Comparison of ENCODE assay signal across 16 mouse cellular contexts in genomic region chr1:153235576-153235975, GRCm38 (mm10). TPM values are rescaled to one million over a fixed set of nuclear protein-coding genes. Genes with fewer than 3 reads are reported as not detected.
DNase-seq lines count a peak whose midpoint lies in the region; ATAC-seq and TF ChIP-seq lines count a peak whose summit lies in the region.
"Had no signal": no experiment of that assay in that cellular context is flagged by ENCODE, and none has a peak within 500 bp of the region (broad histone marks: within the 10 kb centered on the region; RNA-seq: fewer than 3 reads in every experiment).

No protein-coding gene starts in this region.

- peaks cover 41% of the 10 kb centered on the region for H3K36me3 ChIP-seq in forebrain, embryonic 14.5 days (ENCODE audit: control insufficient read depth, insufficient read depth, low read length)
- peaks cover 74% of the 10 kb centered on the region for H3K36me3 ChIP-seq in forebrain, embryonic 10.5 days (replicated peaks)
- H3K36me3 ChIP-seq in kidney, adult 2 months (ENCODE audit: control insufficient read depth, insufficient read depth, low read length) = peaks cover 2% of the 10 kb centered on the region; the same call in 1 of the 2 replicates
- H3K36me3 ChIP-seq in kidney, embryonic 14.5 days (ENCODE audit: control insufficient read depth, insufficient read depth, low read length) = peaks cover 77% of the 10 kb centered on the region
- peaks cover 33% of the 10 kb centered on the region for H3K36me3 ChIP-seq in lung, postnatal 0 days (ENCODE audit: insufficient read depth, low read length)
- peaks cover 30% of the 10 kb centered on the region for H3K36me3 ChIP-seq in stomach, postnatal 0 days (ENCODE audit: control insufficient read depth, insufficient read depth, low read length)

- H3K27ac ChIP-seq in forebrain, embryonic 14.5 days (ENCODE audit: low read depth, low read length) = no peak overlapping the region
- no peak overlapping the region for H3K27ac ChIP-seq in forebrain, embryonic 10.5 days
- peak overlapping the region; percentile 61 for H3K27ac ChIP-seq in kidney, adult 2 months (ENCODE audit: insufficient read depth, low read depth, low read length)
- H3K27ac ChIP-seq in kidney, embryonic 14.5 days (ENCODE audit: low read depth, low read length) = no peak overlapping the region
- H3K27ac ChIP-seq in lung, postnatal 0 days (ENCODE audit: low read length) = peak overlapping the region; percentile 21; the same call in 1 of the 2 replicates
- 0 out of 2 replicates have a peak overlapping the region, but pooled peaks have one; percentile 8 for H3K27ac ChIP-seq in stomach, postnatal 0 days (replicated peaks)

- no peak for TF ChIP-seq CTCF in kidney, adult 2 months (conservative IDR thresholded peaks at IDR 0.05; ENCODE audit: insufficient read depth, insufficient read length, low read depth, low read length)
- no peak for TF ChIP-seq CTCF in lung, postnatal 0 days (IDR thresholded peaks at IDR 0.05)
- TF ChIP-seq CTCF in lung, adult 2 months (IDR thresholded peaks at IDR 0.05; ENCODE audit: insufficient read depth, low read length) = no peak
- no peak for TF ChIP-seq CTCF in stomach, postnatal 0 days (IDR thresholded peaks at IDR 0.05; ENCODE audit: low read depth)

- no peaks in the 10 kb centered on the region for H3K9me3 ChIP-seq in forebrain, embryonic 14.5 days (replicated peaks; ENCODE audit: control insufficient read depth, low read length)
- no peaks in the 10 kb centered on the region for H3K9me3 ChIP-seq in forebrain, embryonic 10.5 days
- no peaks in the 10 kb centered on the region for H3K9me3 ChIP-seq in kidney, embryonic 14.5 days (ENCODE audit: control insufficient read depth, low read length)
- H3K9me3 ChIP-seq in lung, postnatal 0 days (ENCODE audit: low read length) = no peaks in the 10 kb centered on the region
- no peaks in the 10 kb centered on the region for H3K9me3 ChIP-seq in stomach, postnatal 0 days (ENCODE audit: control insufficient read depth, low read length)
- H3K9me3 ChIP-seq: megakaryocyte, embryonic 14.5 days had no signal

- ATAC-seq in forebrain, embryonic 14.5 days = no peak
- ATAC-seq in kidney, embryonic 14.5 days (ENCODE audit: low FRiP score, low TSS enrichment) = no peak
- ATAC-seq in lung, postnatal 0 days = peak; percentile 30; the same call in 1 of the 2 replicates
- ATAC-seq in stomach, postnatal 0 days (ENCODE audit: low FRiP score, low TSS enrichment) = no peak
- ATAC-seq: hindbrain, embryonic 16.5 days had no signal

- peak; percentile 4 for DNase-seq in forebrain, embryonic 14.5 days (ENCODE audit: low spot score)
- DNase-seq in forebrain, embryonic 10.5 days (ENCODE audit: extremely low spot score, low spot score) = no peak
- DNase-seq in kidney, adult 2 months = peak; percentile 47
- peak; percentile 73 for DNase-seq in lung, postnatal 0 days (ENCODE audit: low spot score)
- DNase-seq in lung, adult 2 months = no peak
- no peak for DNase-seq in stomach, postnatal 0 days (ENCODE audit: low spot score)
- DNase-seq in adrenal gland, postnatal 14 days = no peak
- DNase-seq: cerebellum, adult 18-20 months; embryo, embryonic 11 days; gastrocnemius, postnatal 25 days had no signal

- no peak overlapping the region for H3K4me2 ChIP-seq in forebrain, embryonic 14.5 days (ENCODE audit: low read length)
- H3K4me2 ChIP-seq in kidney, embryonic 14.5 days (replicated peaks; ENCODE audit: low read depth, low read length) = no peak overlapping the region
- no peak overlapping the region for H3K4me2 ChIP-seq in lung, postnatal 0 days (replicated peaks; ENCODE audit: low read depth, low read length)
- H3K4me2 ChIP-seq in stomach, postnatal 0 days (replicated peaks; ENCODE audit: low read depth) = no peak overlapping the region
- H3K4me2 ChIP-seq: liver, embryonic 11.5 days had no signal

- no peak for TF ChIP-seq POLR2A in kidney, adult 2 months (IDR thresholded peaks at IDR 0.05; ENCODE audit: low read depth, low read length)
- TF ChIP-seq POLR2A in lung, adult 2 months (IDR thresholded peaks at IDR 0.05; ENCODE audit: borderline replicate concordance, extremely low read depth, low read depth, low read length) = no peak

- TF ChIP-seq EP300 in lung, postnatal 0 days (IDR thresholded peaks at IDR 0.05) = no peak
- TF ChIP-seq EP300 in stomach, postnatal 0 days (optimal IDR thresholded peaks at IDR 0.05) = no peak

- H3K27me3 ChIP-seq in forebrain, embryonic 14.5 days (replicated peaks; ENCODE audit: control insufficient read depth, insufficient read depth, low read length) = no peaks in the 10 kb centered on the region
- H3K27me3 ChIP-seq in forebrain, embryonic 10.5 days (ENCODE audit: poor library complexity, severe bottlenecking) = no peaks in the 10 kb centered on the region
- H3K27me3 ChIP-seq in kidney, adult 2 months (replicated peaks; ENCODE audit: control insufficient read depth, insufficient read depth, low read length) = no peaks in the 10 kb centered on the region
- H3K27me3 ChIP-seq in kidney, embryonic 14.5 days (ENCODE audit: control insufficient read depth, insufficient read depth, low read length) = no peaks in the 10 kb centered on the region
- no peaks in the 10 kb centered on the region for H3K27me3 ChIP-seq in lung, postnatal 0 days (replicated peaks; ENCODE audit: insufficient read depth, low read length)
- H3K27me3 ChIP-seq in stomach, postnatal 0 days (ENCODE audit: control insufficient read depth, insufficient read depth, low read length) = no peaks in the 10 kb centered on the region
- H3K27me3 ChIP-seq: megakaryocyte, embryonic 14.5 days had no signal

- no peaks in the 10 kb centered on the region for H3K4me1 ChIP-seq in forebrain, embryonic 14.5 days (ENCODE audit: control insufficient read depth, insufficient read depth, low read length)
- no peaks in the 10 kb centered on the region for H3K4me1 ChIP-seq in forebrain, embryonic 10.5 days
- H3K4me1 ChIP-seq in kidney, adult 2 months (ENCODE audit: control insufficient read depth, insufficient read depth, low read length) = no peaks in the 10 kb centered on the region
- no peaks in the 10 kb centered on the region for H3K4me1 ChIP-seq in kidney, embryonic 14.5 days (ENCODE audit: control insufficient read depth, insufficient read depth, low read length)
- H3K4me1 ChIP-seq in lung, postnatal 0 days (ENCODE audit: insufficient read depth, low read depth, low read length) = no peaks in the 10 kb centered on the region
- H3K4me1 ChIP-seq in lung, adult 2 months (ENCODE audit: control insufficient read depth, insufficient read depth, low read length) = no peaks in the 10 kb centered on the region; the same call in 1 of the 2 replicates
- no peaks in the 10 kb centered on the region for H3K4me1 ChIP-seq in stomach, postnatal 0 days (replicated peaks; ENCODE audit: control insufficient read depth, insufficient read depth)
- H3K4me1 ChIP-seq: megakaryocyte, embryonic 14.5 days had no signal

- no peak overlapping the region for H3K9ac ChIP-seq in forebrain, embryonic 14.5 days (ENCODE audit: low read length)
- H3K9ac ChIP-seq in kidney, embryonic 14.5 days (ENCODE audit: low read depth, low read length) = no peak overlapping the region
- no peak overlapping the region for H3K9ac ChIP-seq in lung, postnatal 0 days (replicated peaks; ENCODE audit: low read depth)
- H3K9ac ChIP-seq in stomach, postnatal 0 days (ENCODE audit: low read length) = no peak overlapping the region

- no peak overlapping the region for H3K4me3 ChIP-seq in forebrain, embryonic 14.5 days (ENCODE audit: low read depth, low read length)
- no peak overlapping the region for H3K4me3 ChIP-seq in forebrain, embryonic 10.5 days
- peak overlapping the region; percentile 5; the same call in 1 of the 2 replicates for H3K4me3 ChIP-seq in kidney, adult 2 months (ENCODE audit: insufficient read depth, low read depth, low read length)
- H3K4me3 ChIP-seq in kidney, embryonic 14.5 days (ENCODE audit: low read length) = no peak overlapping the region
- H3K4me3 ChIP-seq in lung, postnatal 0 days (ENCODE audit: low read depth, low read length) = no peak overlapping the region
- no peak overlapping the region for H3K4me3 ChIP-seq in lung, adult 2 months (replicated peaks; ENCODE audit: extremely low read depth, low read depth, low read length)
- no peak overlapping the region for H3K4me3 ChIP-seq in stomach, postnatal 0 days (ENCODE audit: low read depth, low read length)
- H3K4me3 ChIP-seq: left cerebral cortex, adult 2 months; megakaryocyte, embryonic 14.5 days had no signal

- WGBS in forebrain, embryonic 14.5 days = 80% methylated on average over 4 of the region's 4 CpGs
- WGBS in forebrain, embryonic 10.5 days = 90% methylated on average over 4 of the region's 4 CpGs
- 51% methylated on average over 4 of the region's 4 CpGs for WGBS in kidney, adult 2 months
- WGBS in kidney, embryonic 14.5 days = 71% methylated on average over 4 of the region's 4 CpGs
- WGBS in lung, postnatal 0 days = 54% methylated on average over 4 of the region's 4 CpGs
- 55% methylated on average over 4 of the region's 4 CpGs for WGBS in lung, adult 2 months
- WGBS in stomach, postnatal 0 days = 47% methylated on average over 4 of the region's 4 CpGs

RNA-seq across cellular contexts. Expression of gene Lamc2, which starts 49.3 kb away (rescaled TPM):
- 0.70 and 1.1 TPM in 2 replicates for polyA plus RNA-seq in forebrain, embryonic 14.5 days (2014; fragmentation: Nextera tagmentation; extraction: Ambion mirVana)
- polyA plus RNA-seq in forebrain, embryonic 10.5 days (2016; fragmentation: Nextera tagmentation; extraction: Ambion mirVana) = 1.4 and 1.8 TPM in 2 replicates
- polyA plus RNA-seq in kidney, adult 2 months (2012; rRNA removed) = 7.0 TPM in 2 replicates
- 24.5 and 44.2 TPM in 2 replicates for polyA plus RNA-seq in kidney, embryonic 14.5 days (2014; fragmentation: Nextera tagmentation; extraction: Ambion mirVana)
- 62.9 and 69.0 TPM in 2 replicates for polyA plus RNA-seq in lung, postnatal 0 days (2015; fragmentation: Nextera tagmentation; extraction: Ambion mirVana)
- polyA plus RNA-seq in lung, adult 2 months (2012; rRNA removed) = 36.4 and 37.5 TPM in 2 replicates
- 17.6 and 18.2 TPM in 2 replicates for polyA plus RNA-seq in stomach, postnatal 0 days (2015; fragmentation: Nextera tagmentation; extraction: Ambion mirVana)
- total RNA-seq in adrenal gland, postnatal 14 days (2021) = 0.70 and 2.1 TPM in 2 replicates
- total RNA-seq: neutrophil, adult 5-6 weeks had no signal

Comparison
In these comparisons a context has a peak if more than half of its experiments do, and no peak if none do; other contexts are left out.
1. DNase-seq: peak in forebrain, embryonic 14.5 days (single experiment), kidney, adult 2 months (single experiment) and lung, postnatal 0 days (single experiment); none in forebrain, embryonic 10.5 days (single experiment), lung, adult 2 months (single experiment), stomach, postnatal 0 days (single experiment) and adrenal gland, postnatal 14 days (single experiment).
2. H3K27ac ChIP-seq: peak in kidney, adult 2 months (single experiment), lung, postnatal 0 days (single experiment) and stomach, postnatal 0 days (single experiment); none in forebrain, embryonic 14.5 days (single experiment), forebrain, embryonic 10.5 days (single experiment) and kidney, embryonic 14.5 days (single experiment).